Mouse (Mus musculus): ENCODE data around the gene Wdr5.

Gene Wdr5

GRCm38 (mm10) chr2:27552620-27553287 is 37.8 kb downstream of the Wdr5 start:
- peak; percentile 72 for DNase-seq (ENCODE audit: low spot score)

- no peak for DNase-seq (ENCODE audit: low spot score)
Measured at GRCm38 (mm10) chr2:27554308-27554707, 39.4 kb downstream of the Wdr5 start.

GRCm38 (mm10) chr2:27556921-27557320 is 42.0 kb downstream of the Wdr5 start:
- DNase-seq (ENCODE audit: low spot score) = no peak

GRCm38 (mm10) chr2:27560708-27561123 is 45.8 kb downstream of the Wdr5 start:
- DNase-seq (ENCODE audit: low spot score) = no peak

GRCm38 (mm10) chr2:27561159-27561558 is 46.2 kb downstream of the Wdr5 start:
- no peak for DNase-seq (ENCODE audit: low spot score)

GRCm38 (mm10) chr2:27561829-27562228 is 46.9 kb downstream of the Wdr5 start:
- DNase-seq (ENCODE audit: low spot score) = no peak

GRCm38 (mm10) chr2:27563641-27564148 is 48.7 kb downstream of the Wdr5 start:
- no peak for DNase-seq (ENCODE audit: low spot score)

GRCm38 (mm10) chr2:27564694-27565093 is 49.7 kb downstream of the Wdr5 start:
- no peak for DNase-seq (ENCODE audit: low spot score)

- no peak for DNase-seq (ENCODE audit: low spot score)
Measured at GRCm38 (mm10) chr2:27565316-27566103, 50.6 kb downstream of the Wdr5 start.

GRCm38 (mm10) chr2:27570856-27571255 is 55.9 kb downstream of the Wdr5 start:
- no peak for DNase-seq (ENCODE audit: low spot score)

GRCm38 (mm10) chr2:27572261-27572793 is 57.4 kb downstream of the Wdr5 start:
- DNase-seq (ENCODE audit: low spot score) = no peak

GRCm38 (mm10) chr2:27572928-27573627 is 58.1 kb downstream of the Wdr5 start:
- peak; percentile 85 for DNase-seq (ENCODE audit: low spot score)

- DNase-seq (ENCODE audit: low spot score) = no peak
Measured at GRCm38 (mm10) chr2:27573628-27573966, 58.6 kb downstream of the Wdr5 start.

GRCm38 (mm10) chr2:27576416-27576815 is 61.5 kb downstream of the Wdr5 start:
- no peak for DNase-seq (ENCODE audit: low spot score)

GRCm38 (mm10) chr2:27578552-27578951 is 63.6 kb downstream of the Wdr5 start:
- no peak for DNase-seq (ENCODE audit: low spot score)

- DNase-seq (ENCODE audit: low spot score) = no peak
Measured at GRCm38 (mm10) chr2:27582112-27582511, 67.2 kb downstream of the Wdr5 start.

- DNase-seq (ENCODE audit: low spot score) = no peak
Measured at GRCm38 (mm10) chr2:27583019-27583418, 68.1 kb downstream of the Wdr5 start.

GRCm38 (mm10) chr2:27584546-27584945 is 69.6 kb downstream of the Wdr5 start:
- DNase-seq (ENCODE audit: low spot score) = no peak

Data from layer of hippocampus, adult 9-10 months (tissue).